Mouse (Mus musculus): Measurements from ENCODE around the gene Tdp1.

- no peak for TF ChIP-seq POLR2A (IDR thresholded peaks at IDR 0.05; ENCODE audit: insufficient read depth, low read length)
- no peak for TF ChIP-seq CTCF (IDR thresholded peaks at IDR 0.05; ENCODE audit: low read depth, low read length)
- TF ChIP-seq EP300 (IDR thresholded peaks at IDR 0.05; ENCODE audit: insufficient read depth, low read depth, low read length) = no peak
Observed at GRCm38 (mm10) chr12:99986797-99987196, 102.5 kb downstream of the Tdp1 start.

Data from ES-Bruce4 (cell line).